Mouse (Mus musculus) cerebellum, adult (tissue): Measurements from ENCODE around the gene Adap2.
"Not testable (repeated sequence)": the region's sequence is repeated elsewhere in the genome, so short reads cannot be mapped to it uniquely, and the experiment has no call there.

Experiments used
- ATAC-seq: cut with Nextera tagmentation; 2 replicates; pipeline ENCODE4 v1.9.2; 2017; ENCODE audit warnings: mild to moderate bottlenecking, moderate library complexity, mixed read lengths; ENCODE audit not compliant: insufficient number of reproducible peaks, low FRiP score, low TSS enrichment

Gene Adap2

GRCm38 (mm10) chr11:80156841-80157240, 2.9 kb downstream of the Adap2 start:
- no peak for ATAC-seq

- ATAC-seq: no peak
Measured at GRCm38 (mm10) chr11:80159018-80159417, 5.1 kb downstream of the Adap2 start.

- no peak for ATAC-seq
Measured at GRCm38 (mm10) chr11:80161041-80161440, 7.1 kb downstream of the Adap2 start.

- ATAC-seq: no peak
Measured at GRCm38 (mm10) chr11:80163362-80164116, 9.6 kb downstream of the Adap2 start.

- ATAC-seq: no peak
Measured at GRCm38 (mm10) chr11:80164224-80164623, 10.3 kb downstream of the Adap2 start.

GRCm38 (mm10) chr11:80168121-80168520, 14.2 kb downstream of the Adap2 start:
- ATAC-seq: no peak

- ATAC-seq: no peak
Measured at GRCm38 (mm10) chr11:80168611-80169249, 14.8 kb downstream of the Adap2 start.

GRCm38 (mm10) chr11:80169629-80170028, 15.7 kb downstream of the Adap2 start:
- no peak for ATAC-seq

GRCm38 (mm10) chr11:80170351-80170750, 16.4 kb downstream of the Adap2 start:
- ATAC-seq: no peak

GRCm38 (mm10) chr11:80171884-80172283, 18.0 kb downstream of the Adap2 start:
- ATAC-seq: no peak

GRCm38 (mm10) chr11:80173963-80174670, 20.2 kb downstream of the Adap2 start:
- ATAC-seq: no peak

GRCm38 (mm10) chr11:80176911-80177895, 23.3 kb downstream of the Adap2 start:
- no peak for ATAC-seq

GRCm38 (mm10) chr11:80178316-80178715, 24.4 kb downstream of the Adap2 start:
- ATAC-seq: no peak

GRCm38 (mm10) chr11:80181021-80181749, 27.3 kb downstream of the Adap2 start:
- no peak for ATAC-seq

GRCm38 (mm10) chr11:80183054-80183704, 29.3 kb downstream of the Adap2 start:
- ATAC-seq: not testable (repeated sequence)

GRCm38 (mm10) chr11:80183705-80184255, 29.9 kb downstream of the Adap2 start, which contains the start of gene Rnf135:
Gene Rnf135, plus strand, starts transcription at chr11:80183851.
- ATAC-seq: peak; percentile 94

GRCm38 (mm10) chr11:80184531-80185071, 30.7 kb downstream of the Adap2 start:
- ATAC-seq: no peak

- ATAC-seq: not testable (repeated sequence)
Measured at GRCm38 (mm10) chr11:80185441-80185976, 31.6 kb downstream of the Adap2 start.
